In the genomic region with DNA sequence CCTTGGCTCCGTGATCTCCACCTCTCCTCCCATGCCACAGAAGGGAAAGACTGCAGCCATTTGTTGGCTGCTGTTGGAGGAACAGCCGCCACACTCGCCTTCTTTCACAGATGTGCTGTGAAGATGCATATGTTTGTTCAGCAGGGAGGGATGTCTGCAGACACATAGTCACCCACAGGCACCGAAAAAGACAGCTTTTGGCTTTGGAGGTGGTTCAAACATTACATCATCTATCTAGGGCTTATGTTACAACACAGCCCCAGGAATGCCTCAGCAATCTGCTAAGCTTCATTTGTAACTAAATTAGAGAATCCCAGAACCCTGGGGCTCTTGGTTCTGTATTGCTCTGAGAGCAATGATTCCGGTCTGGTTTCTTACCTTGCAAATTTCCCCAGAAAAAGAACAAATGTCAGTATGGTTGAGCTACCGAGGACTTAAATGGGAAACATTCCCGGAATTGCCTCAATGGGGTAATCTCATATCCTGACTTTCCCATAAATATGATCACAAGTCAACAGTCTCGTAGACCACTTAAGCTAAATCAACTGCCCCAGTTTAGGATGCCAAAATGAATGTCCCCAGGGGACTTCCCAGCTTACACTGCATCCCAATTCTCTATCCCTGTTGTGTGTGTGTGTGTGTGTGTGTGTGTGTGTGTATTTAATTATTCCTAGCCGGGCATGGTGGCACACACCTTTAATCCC, we compare ENCODE assay signal across 9 mouse cellular contexts. TPM values are rescaled to one million over a fixed set of nuclear protein-coding genes. Genes with fewer than 3 reads are reported as not detected.
DNase-seq lines count a peak whose midpoint lies in the region; ATAC-seq and TF ChIP-seq lines count a peak whose summit lies in the region.
"Had no signal": no experiment of that assay in that cellular context is flagged by ENCODE, and none has a peak within 500 bp of the region (broad histone marks: within the 10 kb centered on the region; RNA-seq: fewer than 3 reads in every experiment).

No protein-coding gene starts in this region.

- H3K4me3 ChIP-seq in limb, embryonic 13.5 days: no peak overlapping the region
- H3K4me3 ChIP-seq in limb, embryonic 10.5 days: no peak overlapping the region
- no peak overlapping the region for H3K4me3 ChIP-seq in cerebellum, adult 2 months (replicated peaks; ENCODE audit: insufficient read depth, low read depth, low read length)
- H3K4me3 ChIP-seq in midbrain, embryonic 13.5 days (replicated peaks): no peak overlapping the region

- peaks cover 28% of the 10 kb centered on the region for H3K27me3 ChIP-seq in limb, embryonic 13.5 days
- H3K27me3 ChIP-seq in limb, embryonic 10.5 days (ENCODE audit: low read depth, poor library complexity, severe bottlenecking): peaks cover 30% of the 10 kb centered on the region
- H3K27me3 ChIP-seq in cerebellum, adult 2 months (ENCODE audit: control insufficient read depth, insufficient read depth, low read length): no peaks in the 10 kb centered on the region
- peaks cover 24% of the 10 kb centered on the region for H3K27me3 ChIP-seq in midbrain, embryonic 13.5 days

- DNase-seq in limb, embryonic 10.5 days (ENCODE audit: low spot score): no peak
- peak; percentile 23 to 70 for DNase-seq in cerebellum, adult 2 months
- peak; percentile 53 to 66 for DNase-seq in heart, postnatal 10 days
- peak; percentile 26 for DNase-seq in right cerebral cortex, postnatal 14 days
- no peak for DNase-seq in adrenal gland, postnatal 14 days
- no peak for DNase-seq in spleen, postnatal 14 days (ENCODE audit: low spot score in 2 of 2)

- no peak overlapping the region for H3K4me2 ChIP-seq in limb, embryonic 13.5 days (replicated peaks)
- no peak overlapping the region for H3K4me2 ChIP-seq in midbrain, embryonic 13.5 days (replicated peaks)

- no peak overlapping the region for H3K9ac ChIP-seq in limb, embryonic 13.5 days
- H3K9ac ChIP-seq in midbrain, embryonic 13.5 days (replicated peaks): no peak overlapping the region

- 40% methylated on average over 9 of the region's 9 CpGs for WGBS in limb, embryonic 13.5 days
- 63% methylated on average over 9 of the region's 9 CpGs for WGBS in limb, embryonic 10.5 days
- WGBS in cerebellum, adult 2 months: 30% methylated on average over 9 of the region's 9 CpGs
- WGBS in midbrain, embryonic 13.5 days: 71% methylated on average over 9 of the region's 9 CpGs

- TF ChIP-seq POLR2A in cerebellum, adult 2 months (IDR thresholded peaks at IDR 0.05; ENCODE audit: borderline replicate concordance, insufficient read depth, low read length): no peak

- TF ChIP-seq CTCF in cerebellum, adult 2 months (IDR thresholded peaks at IDR 0.05; ENCODE audit: borderline replicate concordance, insufficient read depth, low read depth, low read length): no peak

- intact Hi-C loops in heart, postnatal 10 days (cut with DNase I): no loop called here

- ATAC-seq in limb, embryonic 13.5 days (ENCODE audit: low FRiP score, low read depth): peak; percentile 81; the same call in 1 of the 2 replicates
- ATAC-seq in midbrain, embryonic 13.5 days: no peak

- H3K36me3 ChIP-seq in limb, embryonic 13.5 days: no peaks in the 10 kb centered on the region
- H3K36me3 ChIP-seq in limb, embryonic 10.5 days: no peaks in the 10 kb centered on the region
- H3K36me3 ChIP-seq in midbrain, embryonic 13.5 days: no peaks in the 10 kb centered on the region

- no peaks in the 10 kb centered on the region for H3K9me3 ChIP-seq in limb, embryonic 13.5 days
- no peaks in the 10 kb centered on the region for H3K9me3 ChIP-seq in limb, embryonic 10.5 days (replicated peaks)
- no peaks in the 10 kb centered on the region for H3K9me3 ChIP-seq in midbrain, embryonic 13.5 days

- peaks cover 18% of the 10 kb centered on the region for H3K4me1 ChIP-seq in limb, embryonic 13.5 days
- H3K4me1 ChIP-seq in limb, embryonic 10.5 days: peaks cover 4% of the 10 kb centered on the region
- H3K4me1 ChIP-seq in cerebellum, adult 2 months (ENCODE audit: control insufficient read depth, insufficient read depth, low read length): peaks cover 5% of the 10 kb centered on the region
- peaks cover 7% of the 10 kb centered on the region for H3K4me1 ChIP-seq in midbrain, embryonic 13.5 days (replicated peaks)

- peak overlapping the region; percentile 3; the same call in 1 of the 2 replicates for H3K27ac ChIP-seq in limb, embryonic 13.5 days
- no peak overlapping the region for H3K27ac ChIP-seq in limb, embryonic 10.5 days
- peak overlapping the region; percentile 54; the same call in 1 of the 2 replicates for H3K27ac ChIP-seq in cerebellum, adult 2 months (ENCODE audit: insufficient read depth, low read length)
- no peak overlapping the region for H3K27ac ChIP-seq in midbrain, embryonic 13.5 days
- H3K27ac ChIP-seq: kidney, postnatal 0 days had no signal

RNA-seq across cellular contexts. Expression of a gene that starts 5.5 kb away (rescaled TPM):
- 5.8 and 6.3 TPM in 2 replicates for polyA plus RNA-seq in limb, embryonic 13.5 days (2015; fragmentation: Nextera tagmentation; extraction: Ambion mirVana)
- 3.1 and 3.3 TPM in 2 replicates for polyA plus RNA-seq in limb, embryonic 10.5 days (2016; fragmentation: Nextera tagmentation; extraction: Ambion mirVana)
- polyA plus RNA-seq in cerebellum, adult 2 months (2012; rRNA removed): 1.2 and 1.3 TPM in 2 replicates
- 10 to 100 TPM in 1 of 2 experiments, 1 to 10 TPM in 1; 9.2 to 13.4 TPM for total RNA-seq in heart, postnatal 10 days (2021)
- 0.70 and 2.1 TPM in 2 replicates for total RNA-seq in adrenal gland, postnatal 14 days (2021)
- polyA plus RNA-seq in midbrain, embryonic 13.5 days (2015; fragmentation: Nextera tagmentation; extraction: Ambion mirVana): 0.44 and 0.53 TPM in 2 replicates

Comparison
In these comparisons a context has a peak if more than half of its experiments do, and no peak if none do; other contexts are left out.
1. H3K27ac ChIP-seq: peak in limb, embryonic 13.5 days (single experiment) and cerebellum, adult 2 months (single experiment); none in limb, embryonic 10.5 days (single experiment) and midbrain, embryonic 13.5 days (single experiment).
2. DNase-seq: peak in cerebellum, adult 2 months (2 of 2), heart, postnatal 10 days (2 of 2) and right cerebral cortex, postnatal 14 days (single experiment); none in limb, embryonic 10.5 days (single experiment), adrenal gland, postnatal 14 days (single experiment) and spleen, postnatal 14 days (0 of 2).